Mouse (Mus musculus) heart, postnatal 25 days (tissue): ENCODE results near the gene Phf5a. TPM values are rescaled to one million over a fixed set of nuclear protein-coding genes. Genes with fewer than 3 reads are reported as not detected.
"Not testable (repeated sequence)": the region's sequence is repeated elsewhere in the genome, so short reads cannot be mapped to it uniquely, and the experiment has no call there.

Experiments used
- DNase-seq: peaks from one replicate; pipeline ENCODE4 v3.0.0; 2022; ENCODE audit warnings: low spot score
- intact Hi-C: fragments of 180-260 bp; cut with DNase I; formaldehyde crosslinking; loops from one replicate; pipeline ENCODE4 v1.15.1; 2025
- total RNA-seq, 2 experiments: library from RNA; stranded (reverse); gene quantifications; 2 replicates each; pipeline ENCODE4 v1.2.3; 2021

The Phf5a gene
- 10 to 100 TPM; 29.7 to 38.0 TPM for total RNA-seq

GRCm38 (mm10) chr15:81871604-81872261 is at the start of gene Phf5a:
TSS of gene Phf5a (minus strand) at chr15:81871911.
- peak; percentile 76 for DNase-seq
- intact Hi-C loops: no loop called here

- intact Hi-C loops: no loop called here
- DNase-seq: no peak
These were observed 49.5 kb upstream of the Phf5a start for GRCm38 (mm10) chr15:81921255-81921654.

GRCm38 (mm10) chr15:81920546-81921217 is 49.0 kb upstream of the Phf5a start:
- intact Hi-C loops: no loop called here
- DNase-seq: no peak

GRCm38 (mm10) chr15:81919062-81919461 is 47.4 kb upstream of the Phf5a start:
- intact Hi-C loops: loop anchor here (2.0 to 5.0 kb wide), 2 partner anchors 88 to 177 kb away; no protein-coding TSS in a partner anchor
- DNase-seq: no peak

- intact Hi-C loops: loop anchor here (2.0 to 5.0 kb wide), 2 partner anchors 87 to 176 kb away; no protein-coding TSS in a partner anchor
- DNase-seq: no peak
These were observed 46.1 kb upstream of the Phf5a start for GRCm38 (mm10) chr15:81917621-81918463.

GRCm38 (mm10) chr15:81917201-81917600 is 45.5 kb upstream of the Phf5a start:
- DNase-seq: no peak
- intact Hi-C loops: loop anchor here (5.0 kb wide), 1 partner anchor 175 kb away; no protein-coding TSS in a partner anchor

- no peak for DNase-seq
- intact Hi-C loops: loop anchor here (5.0 kb wide), 1 partner anchor 173 kb away; no protein-coding TSS in a partner anchor
These were observed 44.0 kb upstream of the Phf5a start for GRCm38 (mm10) chr15:81915663-81916062.

- intact Hi-C loops: loop anchor here (5.0 kb wide), 1 partner anchor 172 kb away; no protein-coding TSS in a partner anchor
- DNase-seq: no peak
These were observed 43.0 kb upstream of the Phf5a start for GRCm38 (mm10) chr15:81914668-81915067.

- intact Hi-C loops: no loop called here
- DNase-seq: no peak
These were observed 40.8 kb upstream of the Phf5a start for GRCm38 (mm10) chr15:81912498-81912897.

- intact Hi-C loops, DNase-seq: not testable (repeated sequence)
These were observed 37.1 kb upstream of the Phf5a start for GRCm38 (mm10) chr15:81908767-81909166.

GRCm38 (mm10) chr15:81907953-81908352 is 36.2 kb upstream of the Phf5a start:
- DNase-seq: no peak
- intact Hi-C loops: no loop called here

- no peak for DNase-seq
- intact Hi-C loops: loop anchor here (2.0 kb wide), 1 partner anchor 74 kb away; no protein-coding TSS in a partner anchor
These were observed 33.2 kb upstream of the Phf5a start for GRCm38 (mm10) chr15:81904939-81905338.

- intact Hi-C loops: no loop called here
- no peak for DNase-seq
These were observed 27.0 kb upstream of the Phf5a start for GRCm38 (mm10) chr15:81898751-81899150.

- DNase-seq: no peak
- intact Hi-C loops: no loop called here
These were observed 26.0 kb upstream of the Phf5a start for GRCm38 (mm10) chr15:81897607-81898285.

- DNase-seq: no peak
- intact Hi-C loops: no loop called here
These were observed 24.7 kb upstream of the Phf5a start for GRCm38 (mm10) chr15:81896407-81896806.

- intact Hi-C loops: no loop called here
- no peak for DNase-seq
These were observed 22.3 kb upstream of the Phf5a start for GRCm38 (mm10) chr15:81894002-81894401.

GRCm38 (mm10) chr15:81891822-81892580 is 20.3 kb upstream of the Phf5a start:
- DNase-seq: no peak
- intact Hi-C loops: no loop called here

GRCm38 (mm10) chr15:81891140-81891802 is 19.6 kb upstream of the Phf5a start:
- no peak for DNase-seq
- intact Hi-C loops: no loop called here
